Mouse (Mus musculus) embryonic facial prominence, embryonic 11.5 days (tissue): ENCODE measurements around the gene Thada. TPM values are rescaled to one million over a fixed set of nuclear protein-coding genes. Genes with fewer than 3 reads are reported as not detected.
"Not testable (repeated sequence)": the region's sequence is repeated elsewhere in the genome, so short reads cannot be mapped to it uniquely, and the experiment has no call there.

Experiments
- ATAC-seq: fragments of 200-750 bp; cut with Nextera tagmentation; replicated peaks from 2 replicates; pipeline ENCODE4 v1.8.0; 2017; ENCODE audit warnings: low read depth; ENCODE audit not compliant: insufficient number of reproducible peaks, low FRiP score, low TSS enrichment
- DNase-seq: peaks from one replicate; pipeline ENCODE4 v3.0.0-alpha.2; 2015; ENCODE audit warnings: low spot score
- H3K27ac ChIP-seq: fragments of 300-500 bp; sonication (generic); replicated peaks from 2 replicates; pipeline ENCODE4 v1.5.1; 2014; ENCODE audit warnings: mild to moderate bottlenecking, low read depth, low read length, control low read depth
- H3K27me3 ChIP-seq: fragments of 300-500 bp; sonication (generic); 2 replicates; pipeline ENCODE4 v1.6.1; 2014; ENCODE audit warnings: mild to moderate bottlenecking, low read length, moderate library complexity, mixed read lengths; ENCODE audit not compliant: control insufficient read depth, insufficient read depth
- H3K36me3 ChIP-seq: fragments of 300-500 bp; sonication (generic); replicated peaks from 2 replicates; pipeline ENCODE4 v1.6.1; 2014; ENCODE audit warnings: low read depth, mild to moderate bottlenecking, low read length, moderate library complexity, mixed read lengths; ENCODE audit not compliant: control insufficient read depth, insufficient read depth
- H3K4me1 ChIP-seq: fragments of 300-500 bp; sonication (generic); 2 replicates; pipeline ENCODE4 v1.6.1; 2014; ENCODE audit warnings: low read length, mixed read lengths; ENCODE audit not compliant: control insufficient read depth, insufficient read depth
- H3K4me2 ChIP-seq: fragments of 300-500 bp; sonication (generic); 2 replicates; pipeline ENCODE4 v1.6.1; 2014; ENCODE audit warnings: low read depth, mild to moderate bottlenecking, control low read depth, low read length, moderate library complexity
- H3K4me3 ChIP-seq: fragments of 300-500 bp; sonication (generic); 2 replicates; pipeline ENCODE4 v1.5.1; 2014; ENCODE audit warnings: low read depth, low read length, control low read depth
- H3K9ac ChIP-seq: fragments of 300-500 bp; sonication (generic); replicated peaks from 2 replicates; pipeline ENCODE4 v1.6.1; 2014; ENCODE audit warnings: mild to moderate bottlenecking, control low read depth, low read length
- H3K9me3 ChIP-seq: fragments of 300-500 bp; sonication (generic); replicated peaks from 2 replicates; pipeline ENCODE4 v1.6.1; 2016; ENCODE audit warnings: mild to moderate bottlenecking, low read length, inconsistent platforms, mixed read lengths; ENCODE audit not compliant: control insufficient read depth
- WGBS: fragments of 180-500 bp; shearing (Covaris S2); extraction: QIAGEN DNeasy Blood & Tissue Kit; methylation state at CpG from one replicate; pipeline ENCODE4 v1.1.7; 2014; 5-methylcytosine and 5-hydroxymethylcytosine counted together
- polyA plus RNA-seq: library from polyadenylated mRNA; unstranded; fragments of >200 nt; fragmentation: Nextera tagmentation; extraction: Ambion mirVana; gene quantifications from 2 replicates; pipeline ENCODE4 v1.2.1, GENCODE M21; 2014

Thada gene
- polyA plus RNA-seq, 1 experiment from 2014 or later = 8.2 TPM

DNA sequence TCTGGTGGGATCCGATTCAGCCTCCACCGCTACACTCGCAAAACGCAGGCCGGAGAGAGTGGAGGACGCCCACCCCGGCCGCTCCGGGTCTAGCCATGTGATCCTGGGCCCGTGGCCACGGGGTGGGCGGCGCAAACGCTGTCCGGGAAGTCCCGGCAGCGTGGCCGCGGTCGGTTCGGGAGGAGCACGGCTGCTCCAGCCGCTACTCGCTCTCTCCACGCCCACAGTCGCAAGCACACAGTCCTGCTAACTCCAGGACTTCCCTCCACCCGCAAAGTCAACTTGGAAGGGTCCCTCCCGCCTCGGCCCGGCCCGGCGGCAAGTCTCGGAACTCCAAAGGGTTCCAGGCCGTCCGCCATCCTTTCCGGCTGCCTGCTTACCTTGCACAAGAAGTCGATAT is 278.7 kb downstream of the Thada start:
- H3K4me3 ChIP-seq = peak overlapping the region; percentile 93
- H3K9ac ChIP-seq = peak overlapping the region; percentile 91
- not testable (repeated sequence) for DNase-seq, H3K9me3 ChIP-seq, H3K36me3 ChIP-seq, H3K27me3 ChIP-seq
- 0% methylated on average over 10 of the region's 37 CpGs for WGBS
- ATAC-seq = peak; percentile 8; the same call in 1 of the 2 replicates
- H3K4me2 ChIP-seq = peak overlapping the region; percentile 83
- peaks cover 18% of the 10 kb centered on the region for H3K4me1 ChIP-seq
- H3K27ac ChIP-seq = peak overlapping the region; percentile 96

DNA sequence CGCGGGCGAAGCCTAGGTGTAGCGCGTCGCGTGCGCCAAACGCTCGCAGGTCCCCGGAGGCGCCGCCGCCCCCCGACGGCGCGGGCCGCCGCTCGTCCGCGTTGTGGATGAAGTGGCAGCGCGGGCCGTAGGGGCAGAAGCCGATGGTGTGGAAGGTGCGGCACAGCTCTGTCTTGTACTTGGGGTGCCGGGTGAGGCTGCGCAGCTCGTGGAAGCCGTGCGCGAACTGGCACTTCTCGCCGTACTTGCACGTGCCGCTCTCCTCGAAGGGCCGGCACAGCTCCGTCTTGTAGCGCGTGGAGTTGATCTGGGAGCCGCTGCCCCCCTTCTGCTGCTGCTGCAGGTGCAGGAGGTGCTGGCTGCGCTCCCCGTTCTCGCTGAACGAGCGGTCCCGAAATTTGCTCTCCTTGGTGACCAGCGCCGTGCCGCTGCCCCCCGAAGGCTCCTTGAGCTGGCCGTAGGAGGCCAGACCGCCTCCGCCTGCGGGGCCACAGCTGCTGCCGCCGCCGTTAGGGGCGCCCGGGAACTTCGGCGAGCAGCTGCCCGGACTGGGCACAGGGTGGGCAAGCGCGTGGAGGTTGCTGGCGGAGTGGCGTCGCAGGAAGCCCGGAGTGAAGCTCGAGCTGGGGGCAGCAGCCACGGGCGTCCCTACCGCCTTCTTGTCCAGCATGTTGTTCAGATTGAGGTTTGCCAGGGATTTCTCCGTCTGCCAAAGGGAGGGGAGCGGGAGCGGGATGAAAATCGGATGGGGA is 279.4 kb downstream of the Thada start:
- Histone ChIP-seq H3K4me2 (peak overlapping the region; percentile 83), H3K36me3 (peaks cover 7% of the 10 kb centered on the region), H3K27ac (peak overlapping the region; percentile 96), H3K4me3 (peak overlapping the region; percentile 93), H3K9me3 (no peaks in the 10 kb centered on the region), H3K27me3 (no peaks in the 10 kb centered on the region), H3K4me1 (peaks cover 18% of the 10 kb centered on the region), H3K9ac (peak overlapping the region; percentile 91)
- no peak for ATAC-seq
- peak; percentile 56 for DNase-seq
- WGBS = under 1% methylated on average over 70 of the region's 80 CpGs

DNA sequence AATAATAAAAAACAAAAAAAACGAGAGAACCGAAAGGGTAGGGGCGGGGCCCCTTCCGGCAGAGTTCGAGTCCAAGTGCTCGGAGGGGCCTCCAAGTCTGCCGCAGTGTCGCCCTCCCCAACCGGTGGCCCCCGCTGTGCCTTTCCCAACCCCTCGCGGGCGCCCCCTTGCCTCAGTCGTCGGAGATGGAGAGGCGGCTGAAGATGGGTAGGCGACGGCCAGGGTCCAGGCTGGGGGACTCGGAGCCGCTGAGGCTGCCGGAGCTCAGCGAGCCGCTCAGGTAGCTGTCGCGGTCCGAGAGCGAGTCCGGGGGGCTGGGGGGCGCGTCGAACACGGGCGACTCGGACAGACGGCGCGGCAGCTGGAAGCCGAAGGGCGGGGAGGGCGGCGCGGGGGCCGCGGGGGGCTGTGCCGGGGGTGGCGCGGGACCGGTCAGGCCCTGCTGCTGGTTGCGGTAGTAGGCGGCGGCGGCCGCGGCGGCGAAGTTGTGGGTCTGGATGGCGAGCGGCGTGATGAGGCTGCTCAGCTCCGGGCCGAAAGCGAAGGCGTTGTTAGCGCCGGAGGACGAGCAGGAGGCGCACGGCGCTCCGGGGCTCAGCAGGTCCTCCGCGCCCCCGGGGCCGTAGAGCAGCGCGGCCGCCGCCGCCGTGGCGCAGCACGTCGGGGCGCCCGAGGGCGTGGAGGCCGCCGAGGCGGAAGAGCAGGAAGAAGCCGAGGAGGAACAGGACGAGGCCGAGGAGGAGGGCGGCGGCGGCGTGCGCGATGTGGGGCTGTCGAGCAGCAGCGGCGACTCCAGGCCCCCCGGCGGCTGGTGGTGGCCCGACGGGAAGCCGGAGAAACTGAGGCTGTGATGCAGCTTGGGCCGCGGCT is 280.2 kb downstream of the Thada start:
- Histone ChIP-seq H3K9me3 (no peaks in the 10 kb centered on the region), H3K27ac (peak overlapping the region; percentile 96), H3K4me1 (peaks cover 20% of the 10 kb centered on the region), H3K9ac (peak overlapping the region; percentile 91), H3K4me3 (peak overlapping the region; percentile 93), H3K4me2 (peak overlapping the region; percentile 83), H3K27me3 (no peaks in the 10 kb centered on the region), H3K36me3 (peaks cover 7% of the 10 kb centered on the region)
- WGBS = under 1% methylated on average over 95 of the region's 108 CpGs
- no peak for ATAC-seq
- peak; percentile 72 for DNase-seq

DNA sequence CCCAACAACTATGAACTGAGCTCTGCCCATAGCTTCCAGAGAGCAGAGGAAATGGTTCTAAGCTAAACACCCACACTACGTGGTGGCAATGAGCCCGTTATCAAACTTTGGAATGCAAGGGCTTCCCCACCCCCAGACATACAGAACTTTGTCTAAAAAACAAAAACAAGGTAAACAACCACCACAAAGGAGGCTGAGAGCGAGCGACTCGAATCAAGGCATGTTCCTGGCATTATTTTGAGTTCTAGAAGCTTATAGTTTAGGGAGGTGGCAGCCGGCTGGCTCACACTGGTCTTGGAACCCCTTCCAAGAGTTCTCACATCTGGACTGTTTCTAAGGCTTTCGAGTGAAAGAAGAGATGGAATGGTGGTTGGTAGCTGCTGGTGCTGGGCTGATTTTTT is 281.0 kb downstream of the Thada start:
- peaks cover 4% of the 10 kb centered on the region for H3K36me3 ChIP-seq
- H3K27ac ChIP-seq = peak overlapping the region; percentile 96
- peaks cover 21% of the 10 kb centered on the region for H3K4me1 ChIP-seq
- peak; percentile 49 for DNase-seq
- no peaks in the 10 kb centered on the region for H3K9me3 ChIP-seq
- peak overlapping the region; percentile 83 for H3K4me2 ChIP-seq
- no peak for ATAC-seq
- WGBS = 3% methylated on average over 7 of the region's 7 CpGs
- peak overlapping the region; percentile 91 for H3K9ac ChIP-seq
- H3K27me3 ChIP-seq = no peaks in the 10 kb centered on the region
- H3K4me3 ChIP-seq = peak overlapping the region; percentile 93

DNA sequence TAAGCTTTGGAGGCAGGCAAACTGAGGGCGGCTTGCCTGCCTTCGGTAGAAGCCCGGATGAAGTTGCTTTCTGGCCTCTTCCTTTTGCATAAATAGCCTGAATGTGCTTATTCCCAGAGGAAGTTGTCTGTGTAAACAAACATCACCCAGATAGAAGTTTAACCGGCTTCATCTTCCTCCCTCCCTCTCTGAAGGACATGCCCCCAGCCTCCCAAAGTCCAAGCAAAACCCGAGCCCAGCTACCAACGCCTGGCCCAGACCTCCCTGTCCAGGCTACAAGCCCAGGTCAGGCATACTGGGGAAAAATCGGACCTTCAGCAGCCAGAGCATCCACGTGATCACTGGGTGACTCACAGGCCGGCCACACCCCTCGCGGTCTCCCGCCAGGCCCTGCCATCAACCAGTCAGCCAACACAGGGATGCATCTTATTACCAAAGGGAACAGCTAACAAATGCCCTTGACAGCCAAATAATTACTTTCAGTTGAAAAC is 282.7 kb downstream of the Thada start:
- peaks cover 4% of the 10 kb centered on the region for H3K36me3 ChIP-seq
- no peaks in the 10 kb centered on the region for H3K27me3 ChIP-seq
- H3K9me3 ChIP-seq = no peaks in the 10 kb centered on the region
- peak overlapping the region; percentile 26 for H3K4me3 ChIP-seq
- 0 out of 2 replicates have a peak, but pooled peaks have one; percentile 1 for ATAC-seq
- WGBS = 2% methylated on average over 12 of the region's 12 CpGs
- peak overlapping the region; percentile 62 for H3K9ac ChIP-seq
- H3K27ac ChIP-seq = peak overlapping the region; percentile 83
- peak overlapping the region; percentile 60 for H3K4me2 ChIP-seq
- DNase-seq = peak; percentile 80
- H3K4me1 ChIP-seq = peaks cover 14% of the 10 kb centered on the region

DNA sequence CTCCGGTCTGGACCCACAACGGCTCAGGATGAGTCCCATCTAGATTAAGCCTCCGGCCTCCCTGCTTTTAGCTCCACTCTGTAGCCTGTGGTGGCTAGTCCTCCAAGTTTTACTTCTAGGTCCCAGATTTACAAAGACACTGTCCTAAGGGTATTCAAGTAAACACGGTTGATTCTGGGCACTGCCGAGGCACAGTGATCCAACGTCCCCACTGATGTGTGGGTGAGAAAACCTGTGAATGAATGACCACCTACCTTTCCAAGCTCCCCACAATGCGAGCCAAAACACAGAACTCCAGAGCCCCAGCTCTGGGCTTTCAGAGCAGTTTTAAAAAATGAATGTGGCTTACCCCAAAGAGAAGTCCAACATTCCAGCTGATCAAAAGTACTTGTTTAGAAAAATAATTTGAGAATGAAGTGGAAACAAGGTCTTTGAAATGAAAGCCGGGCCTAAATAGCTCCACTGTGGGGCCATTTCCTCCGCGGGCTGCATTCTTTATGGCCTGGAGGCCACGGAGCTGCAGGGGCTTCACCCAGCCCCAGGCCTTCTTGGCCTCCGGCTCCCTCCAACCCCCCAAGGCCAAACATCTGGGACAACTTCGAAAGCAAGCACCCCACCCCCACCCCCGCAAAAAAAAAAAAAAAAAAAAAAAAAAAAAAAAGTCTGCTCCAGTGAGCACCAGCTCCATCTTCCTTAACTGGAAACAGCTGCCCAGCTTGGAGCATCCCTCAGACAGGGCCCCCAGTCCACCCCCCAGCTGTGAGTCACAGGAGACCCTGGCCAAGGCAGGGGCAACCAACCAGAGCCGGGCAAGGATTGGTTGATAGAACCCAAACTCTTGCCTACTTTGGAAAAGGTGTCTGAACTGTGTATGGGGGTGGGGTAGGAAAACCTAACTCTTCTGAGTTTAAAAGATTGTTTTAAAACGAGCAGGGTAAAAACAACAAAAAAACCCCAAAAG is 283.4 kb downstream of the Thada start:
- peaks cover 4% of the 10 kb centered on the region for H3K36me3 ChIP-seq
- DNase-seq = peak; percentile 92
- H3K9me3 ChIP-seq = no peaks in the 10 kb centered on the region
- peak overlapping the region; percentile 62 for H3K9ac ChIP-seq
- no peaks in the 10 kb centered on the region for H3K27me3 ChIP-seq
- H3K27ac ChIP-seq = peak overlapping the region; percentile 83
- peaks cover 14% of the 10 kb centered on the region for H3K4me1 ChIP-seq
- peak overlapping the region; percentile 60 for H3K4me2 ChIP-seq
- ATAC-seq = peak; percentile 21; the same call in 1 of the 2 replicates
- WGBS = 19% methylated on average over 16 of the region's 16 CpGs
- H3K4me3 ChIP-seq = peak overlapping the region; percentile 26
